Mouse (Mus musculus): ENCODE data around the gene Mboat7.
"Not testable (repeated sequence)": the region's sequence is repeated elsewhere in the genome, so short reads cannot be mapped to it uniquely, and the experiment has no call there.

DNA sequence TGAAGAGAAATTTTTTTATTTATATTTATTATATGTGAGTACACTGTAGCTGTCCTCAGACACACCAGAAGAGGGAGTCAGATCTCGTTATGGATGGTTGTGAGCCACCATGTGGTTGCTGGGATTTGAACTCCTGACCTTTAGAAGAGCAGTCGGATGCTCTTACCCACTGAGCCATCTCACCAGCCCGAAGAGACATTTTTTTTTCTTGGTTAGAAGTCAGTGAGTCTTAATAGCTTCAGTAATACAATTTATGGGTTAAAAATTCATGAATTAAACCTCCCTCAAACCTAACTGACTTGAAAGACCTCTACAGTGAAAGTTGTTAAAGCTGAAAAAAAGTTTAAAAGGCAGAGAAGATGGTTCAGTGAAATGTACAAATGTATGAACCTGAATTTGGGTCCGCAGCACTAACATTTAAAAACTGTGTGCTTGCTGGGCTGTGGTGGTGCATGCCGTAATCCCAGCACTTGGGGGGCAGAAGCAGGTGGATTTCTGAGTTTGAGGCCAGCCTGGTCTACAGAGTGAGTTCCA, 15.2 kb upstream of the Mboat7 start:
- TF ChIP-seq POLR2A (IDR thresholded peaks at IDR 0.05; ENCODE audit: insufficient read length, low read depth); CEBPB (IDR thresholded peaks at IDR 0.05; ENCODE audit: insufficient read depth, poor library complexity, severe bottlenecking); USF1 (IDR thresholded peaks at IDR 0.05; ENCODE audit: low read depth); MYOD1 (IDR thresholded peaks at IDR 0.05; ENCODE audit: control insufficient read depth in 1 of 3, insufficient read length in 2 of 3, low read depth in 2 of 3): not testable (repeated sequence)
